Mouse (Mus musculus) midbrain, embryonic 16.5 days (tissue): ENCODE data around the gene Atp6v1f. TPM values are rescaled to one million over a fixed set of nuclear protein-coding genes. Genes with fewer than 3 reads are reported as not detected.

Source experiments
- ATAC-seq: fragments of 200-750 bp; cut with Nextera tagmentation; 2 replicates; pipeline ENCODE4 v1.8.0; 2017; ENCODE audit warnings: moderate TSS enrichment
- H3K27ac ChIP-seq: fragments of 300-500 bp; sonication (generic); 2 replicates; pipeline ENCODE4 v1.5.1; 2014; ENCODE audit warnings: mild to moderate bottlenecking, low read length, mixed read lengths
- H3K27me3 ChIP-seq: fragments of 300-500 bp; sonication (generic); 2 replicates; pipeline ENCODE4 v1.6.1; 2014; ENCODE audit warnings: low read depth, low read length, mixed read lengths; ENCODE audit not compliant: control insufficient read depth, insufficient read depth
- H3K36me3 ChIP-seq: fragments of 300-500 bp; sonication (generic); 2 replicates; pipeline ENCODE4 v1.6.1; 2014; ENCODE audit warnings: mild to moderate bottlenecking, low read length, moderate library complexity, mixed read lengths; ENCODE audit not compliant: control insufficient read depth, insufficient read depth
- H3K4me1 ChIP-seq: fragments of 300-500 bp; sonication (generic); 2 replicates; pipeline ENCODE4 v1.6.1; 2014; ENCODE audit warnings: mild to moderate bottlenecking, low read length, mixed read lengths; ENCODE audit not compliant: control insufficient read depth, insufficient read depth
- H3K4me2 ChIP-seq: fragments of 300-500 bp; sonication (generic); 2 replicates; pipeline ENCODE4 v1.6.1; 2014; ENCODE audit warnings: mild to moderate bottlenecking, low read length, mixed read lengths
- H3K4me3 ChIP-seq: fragments of 300-500 bp; sonication (generic); 2 replicates; pipeline ENCODE4 v1.5.1; 2014; ENCODE audit warnings: low read depth, mild to moderate bottlenecking, low read length, moderate library complexity, mixed read lengths
- H3K9ac ChIP-seq: fragments of 300-500 bp; sonication (generic); 2 replicates; pipeline ENCODE4 v1.6.1; 2014; ENCODE audit warnings: low read depth, low read length, mixed read lengths
- H3K9me3 ChIP-seq: fragments of 300-500 bp; sonication (generic); replicated peaks from 2 replicates; pipeline ENCODE4 v1.6.1; 2014; ENCODE audit warnings: mild to moderate bottlenecking, low read length, mixed read lengths; ENCODE audit not compliant: control insufficient read depth, poor library complexity, severe bottlenecking
- WGBS: fragments of 180-500 bp; shearing (Covaris S2); extraction: QIAGEN DNeasy Blood & Tissue Kit; methylation state at CpG from one replicate; pipeline ENCODE4 v1.1.7; 2014; 5-methylcytosine and 5-hydroxymethylcytosine counted together
- polyA plus RNA-seq: library from polyadenylated mRNA; unstranded; fragments of >200 nt; fragmentation: Nextera tagmentation; extraction: Ambion mirVana; gene quantifications from 2 replicates; pipeline ENCODE4 v1.2.1, GENCODE M21; 2015

The Atp6v1f gene
- 311 and 340 TPM in 2 replicates for polyA plus RNA-seq

- no peaks in the 10 kb centered on the region for H3K9me3 ChIP-seq
- ATAC-seq = peak; percentile 97
- H3K36me3 ChIP-seq = peaks cover 21% of the 10 kb centered on the region
- peaks cover 9% of the 10 kb centered on the region for H3K4me1 ChIP-seq
- peak within 1 kb of the TSS; percentile 69 for H3K4me2 ChIP-seq
- WGBS = under 1% methylated on average over 39 of the region's 39 CpGs
- H3K9ac ChIP-seq = peak within 1 kb of the TSS; percentile 74
- H3K4me3 ChIP-seq = peak within 1 kb of the TSS; percentile 65
- H3K27me3 ChIP-seq = no peaks in the 10 kb centered on the region
- H3K27ac ChIP-seq = peak within 1 kb of the TSS; percentile 85
Observed at GRCm38 (mm10) chr6:29467583-29468354, at the start of gene Atp6v1f. TSS of gene Atp6v1f (plus strand) at chr6:29467718.

GRCm38 (mm10) chr6:29420596-29420995, 46.9 kb upstream of the Atp6v1f start:
- Histone ChIP-seq H3K27ac (no peak overlapping the region), H3K9ac (no peak overlapping the region), H3K4me1 (no peaks in the 10 kb centered on the region), H3K27me3 (no peaks in the 10 kb centered on the region), H3K9me3 (no peaks in the 10 kb centered on the region), H3K36me3 (no peaks in the 10 kb centered on the region; the same call in 1 of the 2 replicates), H3K4me2 (no peak overlapping the region), H3K4me3 (no peak overlapping the region)
- WGBS = 92% methylated on average over 2 of the region's 2 CpGs
- ATAC-seq = no peak

- ATAC-seq = no peak
- Histone ChIP-seq H3K9ac (no peak overlapping the region), H3K4me1 (no peaks in the 10 kb centered on the region), H3K4me2 (no peak overlapping the region), H3K27me3 (no peaks in the 10 kb centered on the region), H3K9me3 (no peaks in the 10 kb centered on the region), H3K27ac (no peak overlapping the region), H3K36me3 (no peaks in the 10 kb centered on the region), H3K4me3 (no peak overlapping the region)
- 78% methylated on average over 8 of the region's 8 CpGs for WGBS
Observed at GRCm38 (mm10) chr6:29425118-29425517, 42.4 kb upstream of the Atp6v1f start.

- no peak overlapping the region for H3K27ac ChIP-seq
- no peaks in the 10 kb centered on the region for H3K9me3 ChIP-seq
- WGBS = 79% methylated on average over 6 of the region's 6 CpGs
- H3K36me3 ChIP-seq = no peaks in the 10 kb centered on the region
- H3K4me3 ChIP-seq = no peak overlapping the region
- H3K4me2 ChIP-seq = no peak overlapping the region
- ATAC-seq = no peak
- no peaks in the 10 kb centered on the region for H3K4me1 ChIP-seq
- H3K27me3 ChIP-seq = no peaks in the 10 kb centered on the region
- no peak overlapping the region for H3K9ac ChIP-seq
Observed at GRCm38 (mm10) chr6:29426331-29426730, 41.2 kb upstream of the Atp6v1f start.

- 53% methylated on average over 4 of the region's 4 CpGs for WGBS
- no peak overlapping the region for H3K4me3 ChIP-seq
- H3K27me3 ChIP-seq = peaks cover 5% of the 10 kb centered on the region
- ATAC-seq = no peak
- no peaks in the 10 kb centered on the region for H3K9me3 ChIP-seq
- no peaks in the 10 kb centered on the region for H3K36me3 ChIP-seq
- H3K4me1 ChIP-seq = peaks cover 4% of the 10 kb centered on the region
- no peak overlapping the region for H3K9ac ChIP-seq
- no peak overlapping the region for H3K4me2 ChIP-seq
- H3K27ac ChIP-seq = no peak overlapping the region
Observed at GRCm38 (mm10) chr6:29428171-29428570, 39.3 kb upstream of the Atp6v1f start.

DNA sequence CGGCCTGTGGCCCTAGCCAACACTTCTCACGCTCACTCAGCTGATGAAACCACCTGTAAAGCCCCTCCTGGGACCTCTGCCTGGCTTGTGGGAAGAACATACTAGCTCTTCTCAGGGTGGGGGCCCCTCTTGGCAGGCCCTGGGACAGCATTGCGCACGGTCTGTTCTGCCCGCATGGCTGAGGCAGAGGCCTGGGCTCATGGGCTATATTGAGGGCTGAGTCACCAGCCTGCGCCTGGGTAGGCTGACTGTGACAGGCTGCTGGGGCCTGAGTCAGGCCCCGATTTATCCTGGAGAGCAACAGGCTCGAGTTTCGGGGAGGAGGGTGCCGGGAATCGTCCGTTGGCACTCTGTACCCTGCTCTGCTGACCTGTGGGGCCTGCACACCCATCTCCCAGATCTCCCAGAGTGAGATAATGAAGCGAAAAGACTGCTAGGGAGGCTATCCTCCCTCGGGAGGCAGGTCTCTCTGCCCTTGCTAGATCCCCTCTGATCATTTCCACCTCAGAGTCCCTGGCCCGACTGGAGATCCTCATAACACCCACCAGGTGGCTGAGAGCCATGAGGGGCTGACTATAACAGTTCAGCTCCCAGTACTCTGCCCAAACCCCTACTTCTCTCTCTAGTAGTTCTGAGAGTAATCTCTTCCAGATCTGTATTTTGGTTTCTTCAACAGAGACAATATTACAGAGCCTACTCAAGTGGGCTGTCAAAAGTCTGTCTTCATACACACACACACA, 36.7 kb upstream of the Atp6v1f start:
- no peak overlapping the region for H3K9ac ChIP-seq
- H3K9me3 ChIP-seq = no peaks in the 10 kb centered on the region
- H3K27me3 ChIP-seq = peaks cover 25% of the 10 kb centered on the region
- ATAC-seq = no peak
- no peak overlapping the region for H3K4me3 ChIP-seq
- H3K4me2 ChIP-seq = no peak overlapping the region
- no peaks in the 10 kb centered on the region for H3K36me3 ChIP-seq
- no peak overlapping the region for H3K27ac ChIP-seq
- WGBS = 45% methylated on average over 15 of the region's 15 CpGs
- peaks cover 16% of the 10 kb centered on the region for H3K4me1 ChIP-seq

DNA sequence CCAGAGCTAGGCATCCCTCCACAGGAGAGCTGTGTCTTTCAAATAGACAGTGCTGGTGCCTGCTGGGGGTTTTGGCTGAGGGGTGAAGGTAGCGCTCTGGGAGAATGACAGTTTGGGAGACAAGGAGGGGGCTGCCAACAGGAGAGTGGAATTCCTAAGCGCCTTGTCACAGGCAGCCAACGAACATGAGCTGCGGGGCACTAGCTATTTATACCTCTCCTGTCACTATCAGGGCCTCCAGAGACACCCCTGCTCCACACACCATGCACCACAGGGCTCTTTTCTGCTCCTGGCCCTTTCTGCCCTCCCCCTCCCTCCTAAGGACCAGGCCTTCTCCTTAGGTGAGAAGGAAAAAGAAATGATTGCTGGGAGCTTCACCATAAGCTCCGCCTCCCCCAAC, 36.0 kb upstream of the Atp6v1f start:
- Histone ChIP-seq H3K9me3 (no peaks in the 10 kb centered on the region), H3K4me1 (peaks cover 20% of the 10 kb centered on the region), H3K27ac (no peak overlapping the region), H3K36me3 (no peaks in the 10 kb centered on the region), H3K4me2 (no peak overlapping the region), H3K4me3 (no peak overlapping the region), H3K27me3 (peaks cover 27% of the 10 kb centered on the region), H3K9ac (no peak overlapping the region)
- 23% methylated on average over 5 of the region's 5 CpGs for WGBS
- no peak for ATAC-seq

GRCm38 (mm10) chr6:29432156-29432555, 35.4 kb upstream of the Atp6v1f start:
- no peak overlapping the region for H3K9ac ChIP-seq
- H3K4me1 ChIP-seq = peaks cover 21% of the 10 kb centered on the region
- no peaks in the 10 kb centered on the region for H3K36me3 ChIP-seq
- WGBS = 48% methylated on average over 3 of the region's 3 CpGs
- H3K27me3 ChIP-seq = peaks cover 27% of the 10 kb centered on the region
- no peak for ATAC-seq
- no peak overlapping the region for H3K4me2 ChIP-seq
- H3K4me3 ChIP-seq = no peak overlapping the region
- H3K27ac ChIP-seq = no peak overlapping the region
- H3K9me3 ChIP-seq = no peaks in the 10 kb centered on the region

- no peak for ATAC-seq
- H3K27me3 ChIP-seq = peaks cover 27% of the 10 kb centered on the region
- peak overlapping the region; percentile 41 for H3K4me3 ChIP-seq
- H3K36me3 ChIP-seq = no peaks in the 10 kb centered on the region
- peaks cover 21% of the 10 kb centered on the region for H3K4me1 ChIP-seq
- H3K9ac ChIP-seq = peak overlapping the region; percentile 61
- H3K27ac ChIP-seq = no peak overlapping the region
- peak overlapping the region; percentile 75 for H3K4me2 ChIP-seq
- H3K9me3 ChIP-seq = no peaks in the 10 kb centered on the region
Observed at GRCm38 (mm10) chr6:29432676-29433037, 34.9 kb upstream of the Atp6v1f start.
